Mouse (Mus musculus) heart, postnatal 0 days (tissue): Measurements from ENCODE around the gene Epha4. TPM values are rescaled to one million over a fixed set of nuclear protein-coding genes. Genes with fewer than 3 reads are reported as not detected.

Source experiments
- ATAC-seq: fragments of 200-750 bp; cut with Nextera tagmentation; 2 replicates; pipeline ENCODE4 v1.8.0; 2017; ENCODE audit warnings: low read depth, moderate number of reproducible peaks, moderate library complexity; ENCODE audit not compliant: insufficient read depth
- DNase-seq: peaks from one replicate; pipeline ENCODE4 v3.0.0-alpha.2; 2016; ENCODE audit warnings: low spot score
- H3K27ac ChIP-seq: fragments of 300-500 bp; sonication (generic); 2 replicates; pipeline ENCODE4 v1.5.1; 2014; ENCODE audit warnings: low read depth, mild to moderate bottlenecking
- H3K27me3 ChIP-seq: fragments of 300-500 bp; sonication (generic); 2 replicates; pipeline ENCODE4 v1.6.1; 2014; ENCODE audit warnings: low read length, mixed read lengths; ENCODE audit not compliant: control insufficient read depth, insufficient read depth
- H3K36me3 ChIP-seq: fragments of 300-500 bp; sonication (generic); replicated peaks from 2 replicates; pipeline ENCODE4 v1.6.1; 2014; ENCODE audit warnings: low read length, mixed read lengths; ENCODE audit not compliant: control insufficient read depth, insufficient read depth
- H3K4me1 ChIP-seq: fragments of 300-500 bp; sonication (generic); 2 replicates; pipeline ENCODE4 v1.6.1; 2014; ENCODE audit warnings: antibody characterized with exemption; ENCODE audit not compliant: control insufficient read depth, insufficient read depth
- H3K4me2 ChIP-seq: fragments of 300-500 bp; sonication (generic); 2 replicates; pipeline ENCODE4 v1.6.1; 2014; ENCODE audit warnings: low read depth, mild to moderate bottlenecking, low read length, moderate library complexity
- H3K4me3 ChIP-seq: fragments of 300-500 bp; sonication (generic); 2 replicates; pipeline ENCODE4 v1.5.1; 2014; ENCODE audit warnings: low read depth, low read length
- H3K9ac ChIP-seq: fragments of 300-500 bp; sonication (generic); replicated peaks from 2 replicates; pipeline ENCODE4 v1.6.1; 2014; ENCODE audit warnings: low read depth, low read length, mixed read lengths
- H3K9me3 ChIP-seq: fragments of 300-500 bp; sonication (generic); replicated peaks from 2 replicates; pipeline ENCODE4 v1.6.1; 2016; ENCODE audit warnings: low read length; ENCODE audit not compliant: control insufficient read depth
- CTCF ChIP-seq: IDR thresholded peaks from 2 replicates; pipeline ENCODE4 v1.5.1; 2016; ENCODE audit warnings: antibody characterized with exemption, control low read depth, low read depth
- EP300 ChIP-seq: IDR thresholded peaks from 2 replicates; pipeline ENCODE4 v1.6.1; 2016; ENCODE audit warnings: antibody characterized with exemption, low read depth
- WGBS: fragments of 180-500 bp; shearing (Covaris S2); extraction: QIAGEN DNeasy Blood & Tissue Kit; methylation state at CpG from one replicate; pipeline ENCODE4 v1.1.7; 2014; 5-methylcytosine and 5-hydroxymethylcytosine counted together
- polyA plus RNA-seq: library from polyadenylated mRNA; unstranded; fragments of >200 nt; fragmentation: Nextera tagmentation; extraction: Ambion mirVana; gene quantifications from 2 replicates; pipeline ENCODE4 v1.2.1, GENCODE M21; 2015
- total RNA-seq: library from RNA; depleted of rRNA; stranded (reverse); fragments of >200 nt; gene quantifications from 2 replicates; pipeline ENCODE4 v1.2.3, GENCODE M21; 2014; ENCODE audit warnings: low replicate concordance

Epha4 gene
- total and polyA plus RNA-seq, 2 experiments from 2014 or later, result 8.5 to 20.3 TPM

DNA sequence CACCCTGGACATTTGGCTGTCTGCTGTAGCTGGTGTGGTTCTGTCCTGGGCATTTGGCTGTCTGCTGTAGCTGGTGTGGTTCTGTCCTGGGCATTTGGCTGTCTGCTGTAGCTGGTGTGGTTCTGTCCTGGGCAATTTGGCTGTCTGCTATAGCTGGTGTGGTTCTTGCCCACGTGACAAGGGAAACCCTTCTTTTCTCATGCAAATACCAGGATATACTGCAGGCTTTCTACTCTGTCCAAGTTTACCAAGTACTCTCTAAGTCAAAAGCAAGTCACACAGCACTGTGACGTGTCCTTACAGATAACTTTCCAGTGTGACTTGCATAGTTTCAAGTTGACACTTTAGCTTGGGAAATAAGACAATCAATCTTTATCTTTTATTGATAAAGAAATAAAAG, 10.1 kb downstream of the Epha4 start:
- ATAC-seq (no peak), DNase-seq (no peak)
- TF ChIP-seq EP300 (no peak), CTCF (no peak)
- 34% methylated on average over 2 of the region's 2 CpGs for WGBS
- Histone ChIP-seq H3K9ac (no peak overlapping the region), H3K4me2 (no peak overlapping the region), H3K36me3 (peaks cover 8% of the 10 kb centered on the region; the same call in 1 of the 2 replicates), H3K27ac (no peak overlapping the region), H3K4me1 (0 out of 2 replicates have a peak, but pooled peaks cover 7% of the 10 kb centered on the region), H3K4me3 (no peak overlapping the region), H3K27me3 (no peaks in the 10 kb centered on the region), H3K9me3 (no peaks in the 10 kb centered on the region)

DNA sequence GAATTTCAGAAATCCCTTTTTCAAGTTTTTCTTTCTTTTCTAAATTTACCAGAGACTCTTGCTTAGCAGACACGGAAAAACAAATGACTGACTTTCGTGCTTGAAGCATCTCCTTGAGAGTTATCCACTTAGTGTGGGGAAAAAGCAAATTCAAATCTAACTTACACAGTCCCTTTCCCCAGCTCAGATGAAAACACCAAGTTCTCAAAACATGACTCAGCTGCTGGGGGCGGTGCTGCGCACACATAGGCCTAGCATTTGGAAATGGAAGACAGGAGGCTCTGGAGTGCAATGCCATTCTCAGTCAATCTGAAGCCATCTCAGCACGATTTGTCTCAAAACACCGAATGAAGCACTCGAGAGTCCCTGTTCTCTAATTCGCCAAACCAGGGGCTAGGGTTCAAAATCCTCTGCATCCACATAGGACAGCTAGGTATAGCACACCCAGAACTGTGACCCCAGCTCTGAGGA, 11.1 kb downstream of the Epha4 start:
- H3K9me3 ChIP-seq, result no peaks in the 10 kb centered on the region
- no peak overlapping the region for H3K9ac ChIP-seq
- H3K27me3 ChIP-seq, result no peaks in the 10 kb centered on the region
- WGBS, result 84% methylated on average over 8 of the region's 8 CpGs
- H3K4me3 ChIP-seq, result no peak overlapping the region
- H3K4me2 ChIP-seq, result no peak overlapping the region
- 0 out of 2 replicates have a peak, but pooled peaks cover 7% of the 10 kb centered on the region for H3K4me1 ChIP-seq
- TF ChIP-seq CTCF (no peak), EP300 (no peak)
- no peak overlapping the region for H3K27ac ChIP-seq
- H3K36me3 ChIP-seq, result peaks cover 8% of the 10 kb centered on the region; the same call in 1 of the 2 replicates
- DNase-seq (no peak), ATAC-seq (no peak)

DNA sequence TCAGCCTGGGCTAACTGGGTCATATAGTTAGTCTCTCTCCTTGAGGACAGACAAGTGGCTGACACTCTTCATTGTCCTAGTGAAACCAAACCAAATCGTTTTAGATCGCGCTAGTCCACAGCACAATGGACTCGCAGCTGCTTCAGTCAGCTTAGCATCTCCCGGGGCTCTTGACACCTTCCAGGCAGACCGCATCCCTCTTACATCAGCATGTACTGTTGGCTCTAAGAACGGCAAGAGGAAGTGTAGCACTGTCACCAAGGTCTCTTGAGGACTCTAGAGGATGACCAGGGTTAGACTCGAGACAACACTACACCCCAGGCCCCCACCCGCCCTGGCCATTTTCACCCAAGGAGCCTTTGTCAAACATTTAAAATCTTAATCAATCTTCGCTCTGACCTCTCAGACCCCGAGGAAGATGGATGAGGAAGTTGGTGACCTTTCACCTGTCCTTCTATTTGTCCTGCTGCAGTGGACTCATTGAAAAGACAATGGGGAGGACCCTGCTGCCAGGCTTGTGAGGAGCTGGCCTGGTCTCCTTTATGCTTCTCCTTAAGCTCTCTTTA, 12.3 kb downstream of the Epha4 start:
- Histone ChIP-seq H3K9me3 (no peaks in the 10 kb centered on the region), H3K36me3 (peaks cover 8% of the 10 kb centered on the region; the same call in 1 of the 2 replicates), H3K9ac (no peak overlapping the region), H3K4me1 (0 out of 2 replicates have a peak, but pooled peaks cover 7% of the 10 kb centered on the region), H3K4me2 (no peak overlapping the region), H3K4me3 (no peak overlapping the region), H3K27me3 (no peaks in the 10 kb centered on the region), H3K27ac (no peak overlapping the region)
- DNase-seq (no peak), ATAC-seq (no peak)
- TF ChIP-seq CTCF (no peak), EP300 (no peak)
- WGBS, result 64% methylated on average over 11 of the region's 11 CpGs

DNA sequence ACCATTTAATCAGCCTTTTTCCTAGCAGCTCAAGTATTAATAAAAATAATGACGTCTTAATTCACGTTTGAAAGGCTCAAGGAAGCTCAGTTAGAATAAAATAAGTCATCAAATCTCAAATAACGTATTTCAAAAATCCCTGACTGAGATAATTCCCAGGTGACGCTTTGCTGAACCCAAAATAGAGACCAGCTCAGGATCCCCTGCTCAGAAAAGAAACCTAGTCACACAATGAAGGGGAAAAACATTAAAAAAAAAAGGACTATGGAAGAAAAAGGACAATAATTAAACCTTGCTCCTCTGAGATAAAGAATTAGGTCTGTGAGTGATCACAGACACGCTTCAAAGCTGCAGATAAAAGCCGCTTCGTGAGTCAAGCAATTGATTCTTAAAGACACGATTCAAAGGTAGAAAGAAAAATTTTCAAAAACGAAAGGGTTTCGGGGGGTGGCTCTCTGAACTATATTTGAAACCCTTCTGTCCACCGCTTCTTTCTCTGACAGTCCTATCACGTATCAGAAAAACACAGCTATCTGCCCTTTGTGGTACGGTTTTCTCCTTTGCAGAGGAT, 13.4 kb downstream of the Epha4 start:
- Histone ChIP-seq H3K27ac (no peak overlapping the region), H3K9me3 (no peaks in the 10 kb centered on the region), H3K9ac (no peak overlapping the region), H3K4me3 (no peak overlapping the region), H3K4me2 (no peak overlapping the region), H3K36me3 (peaks cover 2% of the 10 kb centered on the region; the same call in 1 of the 2 replicates), H3K27me3 (no peaks in the 10 kb centered on the region), H3K4me1 (0 out of 2 replicates have a peak, but pooled peaks cover 7% of the 10 kb centered on the region)
- no peak for ATAC-seq
- no peak for TF ChIP-seq CTCF
- TF ChIP-seq EP300, result no peak
- DNase-seq, result no peak
- WGBS, result 82% methylated on average over 13 of the region's 13 CpGs

DNA sequence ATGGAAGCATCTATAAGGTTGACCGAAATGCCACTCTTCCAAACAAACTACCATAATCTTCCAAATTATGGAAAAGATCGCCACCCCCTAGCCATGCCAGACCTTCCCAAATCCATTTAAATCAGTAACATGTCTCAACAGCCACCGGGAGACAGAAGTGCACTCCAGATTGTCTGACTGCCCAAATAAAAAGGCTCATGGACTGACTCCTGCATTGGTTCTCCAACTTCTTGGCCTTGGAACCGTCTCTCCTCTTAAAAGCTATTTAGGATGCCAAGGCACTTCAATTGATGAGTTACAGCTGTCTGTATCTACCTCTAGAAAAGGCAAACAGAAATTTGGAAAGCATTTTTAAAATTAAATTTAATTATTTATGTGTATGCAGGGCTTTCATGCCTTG, 17.4 kb downstream of the Epha4 start:
- WGBS, result 61% methylated on average over 4 of the region's 4 CpGs
- DNase-seq (no peak), ATAC-seq (no peak)
- no peaks in the 10 kb centered on the region for H3K9me3 ChIP-seq
- no peak overlapping the region for H3K4me3 ChIP-seq
- no peak overlapping the region for H3K4me2 ChIP-seq
- H3K9ac ChIP-seq, result no peak overlapping the region
- H3K36me3 ChIP-seq, result no peaks in the 10 kb centered on the region
- TF ChIP-seq CTCF (no peak), EP300 (no peak)
- H3K27ac ChIP-seq, result no peak overlapping the region
- no peaks in the 10 kb centered on the region for H3K27me3 ChIP-seq
- 0 out of 2 replicates have a peak, but pooled peaks cover under 1% of the 10 kb centered on the region for H3K4me1 ChIP-seq
